Mouse (Mus musculus) cortical plate, adult 2 months (tissue): ENCODE results near the gene Gpr161. TPM values are rescaled to one million over a fixed set of nuclear protein-coding genes. Genes with fewer than 3 reads are reported as not detected.
A peak's percentile ranks its signal among the peaks of the same experiment; 100 is the strongest.

ENCODE experiments used
- H3K27ac ChIP-seq: fragments of 200-500 bp; 2 replicates; pipeline ENCODE4 v1.5.1; 2012; ENCODE audit warnings: low read length, control low read depth, inconsistent platforms; ENCODE audit not compliant: insufficient read depth
- H3K4me1 ChIP-seq: fragments of 200-500 bp; 2 replicates; pipeline ENCODE4 v1.6.1; 2011; ENCODE audit warnings: low read length; ENCODE audit not compliant: control insufficient read depth, insufficient read depth
- H3K4me3 ChIP-seq: fragments of 200-500 bp; 2 replicates; pipeline ENCODE4 v1.5.1; 2011; ENCODE audit warnings: mild to moderate bottlenecking, low read length, control low read depth; ENCODE audit not compliant: insufficient read depth
- CTCF ChIP-seq: fragments of 200-500 bp; IDR thresholded peaks from 2 replicates; pipeline ENCODE4 v1.5.1; 2011; ENCODE audit warnings: mild to moderate bottlenecking, control low read depth, low read length; ENCODE audit not compliant: insufficient read depth; ENCODE audit errors: extremely low read depth
- POLR2A ChIP-seq: fragments of 200-500 bp; IDR thresholded peaks from 2 replicates; pipeline ENCODE4 v1.6.1; 2011; ENCODE audit warnings: mild to moderate bottlenecking, low read length, control low read depth; ENCODE audit not compliant: insufficient read depth; ENCODE audit errors: extremely low read depth
- polyA plus RNA-seq: library from polyadenylated mRNA; depleted of rRNA; stranded (reverse); fragments of >200 nt; gene quantifications from 2 replicates; pipeline ENCODE4 v1.2.3, GENCODE M21; 2012

Gene Gpr161
- polyA plus RNA-seq, 1 experiment = 3.8 TPM

GRCm38 (mm10) chr1:165281351-165282221, 14.0 kb upstream of the Gpr161 start:
- Histone ChIP-seq H3K4me3 (peak overlapping the region; percentile 96), H3K27ac (peak overlapping the region; percentile 87; the same call in 1 of the 2 replicates), H3K4me1 (peaks cover 4% of the 10 kb centered on the region; the same call in 1 of the 2 replicates)
- TF ChIP-seq CTCF (no peak), POLR2A (no peak)

DNA sequence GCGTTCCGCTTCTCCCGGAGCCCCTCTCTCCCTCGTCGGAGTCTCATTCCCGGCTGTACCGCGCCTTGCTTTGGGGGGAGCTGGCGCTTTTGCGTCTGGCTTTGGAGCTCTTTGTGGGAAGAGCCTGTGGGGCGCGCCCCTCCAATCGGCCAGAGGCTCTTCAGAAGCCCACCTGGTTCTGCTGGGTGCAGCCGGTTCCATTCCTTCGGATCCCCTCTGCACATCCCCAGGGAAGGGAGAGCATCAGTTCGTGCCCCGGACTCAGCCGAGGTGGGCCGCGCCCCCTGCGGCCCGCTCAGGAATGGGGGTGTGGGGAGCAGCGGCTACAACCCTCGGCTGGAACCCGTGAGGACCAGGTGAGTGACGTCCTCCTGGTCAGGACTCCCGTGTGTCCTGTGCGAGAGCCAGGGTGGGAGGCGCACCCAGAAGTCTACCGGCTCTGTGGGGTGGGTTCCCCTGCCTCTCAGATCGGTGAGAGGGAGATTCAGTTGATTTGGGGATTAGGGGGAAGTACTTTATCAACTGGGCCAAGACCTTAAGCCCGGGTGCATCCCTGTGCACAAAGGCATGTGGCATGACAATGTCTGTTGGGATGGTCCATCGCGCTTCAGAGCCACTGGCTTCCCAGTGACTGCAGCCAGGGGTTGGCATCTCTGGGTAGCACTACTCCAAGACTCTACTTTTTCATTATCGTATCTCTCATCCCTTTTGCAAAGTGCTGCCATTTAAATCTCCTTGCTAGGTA, 13.2 kb upstream of the Gpr161 start:
- Histone ChIP-seq H3K4me1 (peaks cover 4% of the 10 kb centered on the region; the same call in 1 of the 2 replicates), H3K4me3 (peak overlapping the region; percentile 96), H3K27ac (no peak overlapping the region)
- TF ChIP-seq POLR2A (no peak), CTCF (no peak)

DNA sequence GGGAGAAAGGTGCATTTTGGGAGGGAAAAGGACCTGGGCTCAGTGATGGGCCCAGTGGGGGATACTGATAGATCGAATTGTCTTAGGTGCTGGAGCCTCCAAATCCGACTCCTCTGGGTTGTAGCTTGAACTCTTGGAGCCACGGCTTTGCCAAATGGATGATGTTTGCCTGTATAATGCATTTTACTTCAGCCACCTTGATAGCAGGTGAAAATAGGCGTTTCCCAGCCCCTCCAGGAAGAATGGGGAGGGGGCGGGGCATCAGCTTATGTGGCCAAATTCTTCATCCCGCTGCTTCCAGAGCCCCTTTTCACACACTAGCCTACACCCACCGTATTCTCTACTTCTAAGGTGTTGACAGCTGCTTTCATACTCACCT, 12.6 kb upstream of the Gpr161 start:
- Histone ChIP-seq H3K4me3 (peak overlapping the region; percentile 96), H3K4me1 (peaks cover 4% of the 10 kb centered on the region; the same call in 1 of the 2 replicates), H3K27ac (no peak overlapping the region)
- TF ChIP-seq POLR2A (no peak), CTCF (no peak)

DNA sequence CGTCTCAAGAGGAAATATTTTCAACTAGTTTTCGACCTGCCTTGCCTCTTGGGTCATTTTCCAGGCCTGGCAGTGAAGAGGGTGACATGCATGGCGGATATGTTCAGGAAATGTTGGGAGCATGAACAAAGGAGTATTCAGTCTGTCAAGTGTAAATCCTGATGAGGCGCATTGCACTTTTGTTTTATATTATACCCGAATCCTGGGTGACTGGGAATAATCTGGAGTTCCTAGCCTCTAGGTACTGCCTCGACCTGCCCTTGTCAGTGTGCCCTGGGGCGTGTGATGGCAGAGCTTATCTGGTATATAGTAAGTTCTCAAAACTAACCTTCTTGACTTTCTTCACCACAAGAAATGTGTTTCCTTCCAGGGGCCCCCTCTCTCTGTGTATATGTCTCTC, 11.5 kb upstream of the Gpr161 start:
- Histone ChIP-seq H3K27ac (no peak overlapping the region), H3K4me1 (peaks cover 4% of the 10 kb centered on the region; the same call in 1 of the 2 replicates), H3K4me3 (no peak overlapping the region)
- TF ChIP-seq CTCF (no peak), POLR2A (no peak)

DNA sequence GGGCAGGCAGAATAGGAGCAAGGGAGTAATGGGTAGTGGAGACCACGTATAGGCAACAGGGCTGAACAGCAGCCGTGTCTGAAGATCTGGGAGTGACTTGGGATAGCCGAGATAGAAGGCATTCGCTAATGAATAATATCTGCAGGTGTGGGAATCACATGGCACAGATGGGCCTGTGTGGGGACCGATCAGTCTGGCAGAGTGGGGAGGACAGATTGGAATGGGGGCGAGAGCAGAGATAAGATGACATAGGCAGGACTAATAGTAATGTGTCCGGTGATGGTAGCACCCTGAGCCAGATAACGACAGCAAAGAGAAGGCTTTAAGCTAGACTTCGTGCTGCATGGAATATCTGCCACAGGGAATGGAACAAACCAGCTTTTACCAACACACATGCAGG, 7.4 kb upstream of the Gpr161 start:
- H3K4me1 ChIP-seq = no peaks in the 10 kb centered on the region
- H3K27ac ChIP-seq = no peak overlapping the region
- H3K4me3 ChIP-seq = no peak overlapping the region
- TF ChIP-seq CTCF = no peak
- no peak for TF ChIP-seq POLR2A

GRCm38 (mm10) chr1:165289831-165290230, 5.8 kb upstream of the Gpr161 start:
- H3K4me3 ChIP-seq = no peak overlapping the region
- no peak overlapping the region for H3K27ac ChIP-seq
- H3K4me1 ChIP-seq = no peaks in the 10 kb centered on the region
- TF ChIP-seq CTCF = no peak
- TF ChIP-seq POLR2A = no peak

GRCm38 (mm10) chr1:165291606-165292005, 4.0 kb upstream of the Gpr161 start:
- Histone ChIP-seq H3K27ac (no peak overlapping the region), H3K4me1 (no peaks in the 10 kb centered on the region), H3K4me3 (no peak overlapping the region)
- TF ChIP-seq CTCF (no peak), POLR2A (no peak)

- no peak for TF ChIP-seq CTCF
- no peaks in the 10 kb centered on the region; the same call in 1 of the 2 replicates for H3K4me1 ChIP-seq
- H3K4me3 ChIP-seq = no peak overlapping the region
- no peak overlapping the region for H3K27ac ChIP-seq
Measured at GRCm38 (mm10) chr1:165301108-165301507, 5.5 kb downstream of the Gpr161 start.

DNA sequence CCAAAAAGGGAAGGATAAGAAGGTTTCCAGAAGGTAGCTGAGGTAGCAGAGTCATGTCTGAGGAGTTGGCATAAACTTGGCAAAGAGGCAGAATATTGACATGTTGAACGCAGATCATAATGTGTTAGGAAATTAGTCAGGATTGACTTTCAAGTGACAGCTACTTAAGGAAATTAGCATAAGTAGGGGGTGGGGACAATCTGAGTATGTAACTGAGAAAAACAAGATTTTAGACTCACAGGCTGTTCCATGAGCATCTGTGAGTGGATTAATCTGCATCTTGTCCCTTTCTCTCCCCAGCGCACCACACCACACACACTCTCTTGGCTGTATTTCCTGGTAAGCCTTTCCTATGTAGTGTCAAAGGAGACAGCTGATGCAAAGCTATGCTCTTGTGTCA, 6.0 kb downstream of the Gpr161 start:
- TF ChIP-seq CTCF (no peak), POLR2A (no peak)
- no peak overlapping the region for H3K27ac ChIP-seq
- no peaks in the 10 kb centered on the region; the same call in 1 of the 2 replicates for H3K4me1 ChIP-seq
- no peak overlapping the region for H3K4me3 ChIP-seq

GRCm38 (mm10) chr1:165302455-165303208, 7.0 kb downstream of the Gpr161 start:
- no peak for TF ChIP-seq POLR2A
- no peaks in the 10 kb centered on the region; the same call in 1 of the 2 replicates for H3K4me1 ChIP-seq
- H3K27ac ChIP-seq = no peak overlapping the region
- H3K4me3 ChIP-seq = no peak overlapping the region
